Mouse (Mus musculus) CH12.LX (cell line): ENCODE data around the gene Sstr2. TPM values are rescaled to one million over a fixed set of nuclear protein-coding genes. Genes with fewer than 3 reads are reported as not detected.

Source experiments
- DNase-seq: peaks from one replicate; pipeline ENCODE4 v3.0.0-alpha.2; 2013; ENCODE audit errors: extremely low read depth
- H3K27ac ChIP-seq: 2 replicates; pipeline ENCODE4 v1.5.1; 2012; ENCODE audit warnings: low read depth, mild to moderate bottlenecking, control low read depth, moderate library complexity; ENCODE audit not compliant: insufficient read depth
- H3K27me3 ChIP-seq: replicated peaks from 2 replicates; pipeline ENCODE3; 2012; ENCODE audit warnings: inconsistent platforms
- H3K36me3 ChIP-seq, 2 experiments: replicated peaks in 1 of 2; 2 replicates each; pipeline versions ENCODE3 to v1.6.1; 2012; ENCODE audit warnings: inconsistent platforms in 1 of 2, low read length in 1 of 2, mild to moderate bottlenecking in 1 of 2, mixed read lengths in 1 of 2, moderate library complexity in 1 of 2; ENCODE audit not compliant: control insufficient read depth in 1 of 2, insufficient read depth in 1 of 2
- H3K4me1 ChIP-seq, 2 experiments: 2 replicates each; pipeline ENCODE4 v1.6.1; 2012; ENCODE audit warnings: inconsistent platforms in 1 of 2, moderate library complexity in 1 of 2; ENCODE audit not compliant: insufficient read depth in 2 of 2, control insufficient read depth in 1 of 2
- H3K4me2 ChIP-seq: 2 replicates; pipeline ENCODE4 v1.6.1; 2012; ENCODE audit warnings: low read depth, mild to moderate bottlenecking, control low read depth; ENCODE audit not compliant: poor library complexity, insufficient read depth, severe bottlenecking
- H3K4me3 ChIP-seq, 3 experiments: fragments of 150-350 bp in 1 of 3; sonication (generic) in 1 of 3; replicated peaks in 1 of 3; 2 replicates each; pipeline versions ENCODE3 to v1.5.1; 2011 to 2012; ENCODE audit warnings: low read depth in 2 of 3, low read length in 2 of 3, mild to moderate bottlenecking in 2 of 3, moderate library complexity in 2 of 3, control low read depth in 1 of 3, improper control_type of control experiment in 1 of 3, inconsistent platforms in 1 of 3, mixed read lengths in 1 of 3; ENCODE audit not compliant: poor library complexity in 1 of 3
- H3K79me2 ChIP-seq: replicated peaks from 2 replicates; pipeline ENCODE4 v1.6.1; 2012; ENCODE audit warnings: mild to moderate bottlenecking, moderate library complexity; ENCODE audit not compliant: control insufficient read depth, poor library complexity, insufficient read depth, severe bottlenecking; ENCODE audit errors: extremely low read depth
- H3K9ac ChIP-seq: 2 replicates; pipeline ENCODE4 v1.6.1; 2012; ENCODE audit warnings: low read depth, mild to moderate bottlenecking, control low read depth, moderate library complexity; ENCODE audit not compliant: insufficient read depth
- H3K9me3 ChIP-seq: replicated peaks from 2 replicates; pipeline ENCODE3; 2012; ENCODE audit warnings: low read length, inconsistent platforms, mixed read lengths
- CHD1 ChIP-seq: IDR thresholded peaks from 2 replicates; pipeline ENCODE4 v1.6.1; 2012; ENCODE audit warnings: low read depth, low read length, improper control_type of control experiment, inconsistent platforms
- CHD2 ChIP-seq: IDR thresholded peaks from 2 replicates; pipeline ENCODE4 v1.6.1; 2011; ENCODE audit warnings: low read length, improper control_type of control experiment
- E2F4 ChIP-seq: IDR thresholded peaks from 2 replicates; pipeline ENCODE4 v1.6.1; 2011; ENCODE audit warnings: low read depth, low read length, improper control_type of control experiment; ENCODE audit not compliant: insufficient replicate concordance
- ELF1 ChIP-seq: IDR thresholded peaks from 2 replicates; pipeline ENCODE4 v1.6.1; 2014; ENCODE audit warnings: low read depth, mild to moderate bottlenecking, inconsistent platforms, low read length, improper control_type of control experiment
- GABPA ChIP-seq: IDR thresholded peaks from 2 replicates; pipeline ENCODE4 v1.6.1; 2012; ENCODE audit warnings: low read depth, low read length, improper control_type of control experiment, inconsistent platforms; ENCODE audit not compliant: insufficient replicate concordance
- HCFC1 ChIP-seq: IDR thresholded peaks from 2 replicates; pipeline ENCODE4 v1.6.1; 2012; ENCODE audit warnings: low read depth, mild to moderate bottlenecking, inconsistent platforms, low read length, improper control_type of control experiment
- JUN ChIP-seq: IDR thresholded peaks from 2 replicates; pipeline ENCODE4 v1.6.1; 2011; ENCODE audit warnings: low read depth, mild to moderate bottlenecking, low read length, improper control_type of control experiment, moderate library complexity; ENCODE audit not compliant: insufficient read depth
- JUND ChIP-seq: conservative IDR thresholded peaks from 2 replicates; pipeline ENCODE4 v1.6.1; 2011; ENCODE audit warnings: low read depth, low read length, improper control_type of control experiment
- KAT2A ChIP-seq: IDR thresholded peaks from 2 replicates; pipeline ENCODE4 v1.6.1; 2012; ENCODE audit warnings: low read length, improper control_type of control experiment, inconsistent platforms; ENCODE audit not compliant: insufficient replicate concordance
- MAX ChIP-seq: IDR thresholded peaks from 2 replicates; pipeline ENCODE4 v1.6.1; 2011; ENCODE audit warnings: low read length, improper control_type of control experiment
- MYC ChIP-seq: IDR thresholded peaks from 2 replicates; pipeline ENCODE4 v1.6.1; 2011; ENCODE audit warnings: low read depth, mild to moderate bottlenecking, improper control_type of control experiment, low read length
- NELFE ChIP-seq: IDR thresholded peaks from 2 replicates; pipeline ENCODE4 v1.6.1; 2011; ENCODE audit warnings: low read depth, low read length, improper control_type of control experiment
- PAX5 ChIP-seq: IDR thresholded peaks from 2 replicates; pipeline ENCODE4 v1.6.1; 2012; ENCODE audit warnings: low read length, inconsistent platforms, mixed read lengths
- RCOR1 ChIP-seq: conservative IDR thresholded peaks from 2 replicates; pipeline ENCODE4 v1.6.1; 2012; ENCODE audit warnings: low read depth, mild to moderate bottlenecking, inconsistent platforms, low read length, improper control_type of control experiment
- UBTF ChIP-seq: IDR thresholded peaks from 2 replicates; pipeline ENCODE4 v1.6.1; 2012; ENCODE audit warnings: low read depth, mild to moderate bottlenecking, inconsistent platforms, low read length, improper control_type of control experiment, moderate library complexity
- USF1 ChIP-seq: IDR thresholded peaks from 2 replicates; pipeline ENCODE4 v1.6.1; 2014; ENCODE audit warnings: low read depth, mild to moderate bottlenecking, inconsistent platforms, low read length, improper control_type of control experiment
- ZNF384 ChIP-seq: IDR thresholded peaks from 2 replicates; pipeline ENCODE4 v1.6.1; 2012; ENCODE audit warnings: low read depth, low read length, improper control_type of control experiment, inconsistent platforms
- dilution Hi-C: fragments of 300-500 bp; cut with MboI; formaldehyde crosslinking; loops from 2 replicates; pipeline ENCODE4 v1.14.3; 2020; ENCODE audit warnings: low sequenced_read_pairs; ENCODE audit not compliant: extremely low pct_unique_long_range_greater_than_20kb, extremely low pct_ligation_motif_present
- in situ Hi-C: fragments of 300-500 bp; cut with MboI; formaldehyde crosslinking; loops from 3 replicates; pipeline ENCODE4 v1.14.3; 2019; ENCODE audit warnings: low sequenced_read_pairs, low pct_ligation_motif_present, low pct_unique_long_range_greater_than_20kb, mixed read lengths
- polyA plus RNA-seq: library from polyadenylated mRNA; unstranded; fragments of >175 nt; gene quantifications from 2 replicates; pipeline ENCODE4 v1.2.1, GENCODE M21; 2012; ENCODE audit warnings: low read depth; ENCODE audit not compliant: insufficient read length
- total RNA-seq, 2 experiments: library from RNA; depleted of rRNA; stranded (reverse); fragments of 300-350 nt in 1 of 2; fragments of >200 nt in 1 of 2; gene quantifications; 2 replicates each; pipeline ENCODE4 v1.2.3; 2012 to 2014

Gene Sstr2
- total and polyA plus RNA-seq, 3 experiments: not detected

GRCm38 (mm10) chr11:113586423-113586822 is 32.7 kb upstream of the Sstr2 start:
- no peak overlapping the region for H3K9ac ChIP-seq
- in situ Hi-C loops (no loop called here), dilution Hi-C loops (no loop called here)
- no peaks in the 10 kb centered on the region for H3K27me3 ChIP-seq
- no peaks in the 10 kb centered on the region for H3K79me2 ChIP-seq
- no peaks in the 10 kb centered on the region for H3K9me3 ChIP-seq
- H3K27ac ChIP-seq: no peak overlapping the region
- H3K4me3 ChIP-seq: no peak overlapping the region
- no peaks in the 10 kb centered on the region for H3K36me3 ChIP-seq
- no peak overlapping the region for H3K4me2 ChIP-seq
- peaks cover 5 to 14% of the 10 kb centered on the region in 2 experiments; a peak in 3 of 4 replicates for H3K4me1 ChIP-seq
- TF ChIP-seq USF1 (no peak), UBTF (no peak), MYC (no peak), JUND (no peak), HCFC1 (no peak), PAX5 (no peak), E2F4 (no peak), KAT2A (no peak), RCOR1 (no peak), NELFE (no peak), GABPA (no peak), CHD2 (no peak), CHD1 (no peak), ZNF384 (no peak)
- DNase-seq: no peak

DNA sequence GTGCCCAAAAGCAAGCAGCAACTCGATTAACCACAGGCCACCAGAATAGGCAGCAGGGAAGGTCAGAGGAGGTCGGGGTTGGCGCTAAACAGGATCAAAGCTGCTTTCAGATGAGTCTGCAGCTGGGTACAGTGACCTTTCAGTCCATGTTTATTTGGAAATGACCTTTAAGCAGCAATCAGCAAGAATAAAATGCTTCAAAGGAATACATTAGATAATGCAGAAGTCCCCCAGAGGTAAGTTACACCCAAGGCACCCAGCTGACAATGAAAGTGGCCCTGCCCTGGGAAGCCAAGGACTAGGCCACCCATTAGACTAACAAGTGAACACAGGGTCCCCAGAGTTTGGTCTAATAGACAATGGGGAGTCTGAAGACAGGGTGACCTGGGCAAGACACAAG is 30.2 kb upstream of the Sstr2 start:
- Histone ChIP-seq H3K27ac (no peak overlapping the region), H3K79me2 (no peaks in the 10 kb centered on the region), H3K4me2 (no peak overlapping the region), H3K4me1 (peaks cover 0 to 5% of the 10 kb centered on the region in 2 experiments; a peak in 2 of 4 replicates), H3K4me3 (no peak overlapping the region), H3K9ac (no peak overlapping the region), H3K27me3 (no peaks in the 10 kb centered on the region), H3K36me3 (no peaks in the 10 kb centered on the region), H3K9me3 (no peaks in the 10 kb centered on the region)
- DNase-seq: no peak
- dilution Hi-C loops (no loop called here), in situ Hi-C loops (no loop called here)
- TF ChIP-seq GABPA (no peak), MAX (no peak), ELF1 (no peak), JUN (no peak), PAX5 (no peak)
